Mouse (Mus musculus) erythroblast, embryonic 14.5 days (primary cell): ENCODE data around the gene Dus3l. TPM values are rescaled to one million over a fixed set of nuclear protein-coding genes. Genes with fewer than 3 reads are reported as not detected.

ENCODE experiments used
- H3K27me3 ChIP-seq: 2 replicates; pipeline ENCODE4 v1.6.1; 2012; ENCODE audit warnings: inconsistent platforms; ENCODE audit not compliant: control insufficient read depth
- H3K36me3 ChIP-seq: 2 replicates; pipeline ENCODE4 v1.6.1; 2012; ENCODE audit warnings: mild to moderate bottlenecking, inconsistent platforms; ENCODE audit not compliant: control insufficient read depth
- H3K4me1 ChIP-seq: 2 replicates; pipeline ENCODE4 v1.6.1; 2012; ENCODE audit warnings: inconsistent platforms; ENCODE audit not compliant: control insufficient read depth
- H3K4me3 ChIP-seq: replicated peaks from 2 replicates; pipeline ENCODE3; 2012; ENCODE audit warnings: moderate library complexity, mild to moderate bottlenecking, inconsistent platforms
- H3K9me3 ChIP-seq: 2 replicates; pipeline ENCODE4 v1.6.1; 2012; ENCODE audit warnings: low read length, inconsistent platforms, mixed read lengths; ENCODE audit not compliant: control insufficient read depth
- GATA1 ChIP-seq: IDR thresholded peaks from 2 replicates; pipeline ENCODE4 v1.6.1; 2012; ENCODE audit warnings: low read length, inconsistent platforms, mixed read lengths
- TAL1 ChIP-seq: IDR thresholded peaks from 3 replicates; pipeline ENCODE4 v1.6.1; 2012; ENCODE audit warnings: low read length, inconsistent platforms, mixed read lengths
- polyA plus RNA-seq: library from polyadenylated mRNA; stranded (reverse); fragments of >175 nt; gene quantifications from 2 replicates; pipeline ENCODE4 v1.2.3, GENCODE M21; 2012

Dus3l gene
- polyA plus RNA-seq, 1 experiment: 2.7 TPM

DNA sequence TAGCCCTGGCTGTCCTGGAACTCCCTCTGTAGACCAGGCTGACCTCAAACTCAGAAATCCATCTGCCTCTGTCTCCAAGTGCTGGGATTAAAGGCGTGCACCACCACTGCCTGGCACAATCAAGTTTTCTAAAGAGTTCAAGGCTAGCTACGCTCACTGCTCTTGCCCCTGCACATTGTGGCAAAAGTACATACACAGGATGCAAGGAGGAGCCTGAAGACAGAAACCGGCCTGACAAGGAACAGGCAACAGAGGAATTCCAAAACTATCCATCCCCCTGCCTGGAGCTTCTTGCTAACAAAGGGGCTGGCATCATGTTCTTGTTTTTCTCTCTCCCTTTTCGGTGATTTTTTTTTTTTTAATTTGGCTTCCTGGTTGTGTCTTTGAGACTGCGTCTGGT, 20.4 kb upstream of the Dus3l start:
- Histone ChIP-seq H3K36me3 (no peaks in the 10 kb centered on the region), H3K4me3 (no peak overlapping the region), H3K27me3 (peaks cover 40% of the 10 kb centered on the region), H3K9me3 (no peaks in the 10 kb centered on the region; the same call in 1 of the 2 replicates), H3K4me1 (no peaks in the 10 kb centered on the region)
- TF ChIP-seq GATA1 (no peak), TAL1 (no peak)

DNA sequence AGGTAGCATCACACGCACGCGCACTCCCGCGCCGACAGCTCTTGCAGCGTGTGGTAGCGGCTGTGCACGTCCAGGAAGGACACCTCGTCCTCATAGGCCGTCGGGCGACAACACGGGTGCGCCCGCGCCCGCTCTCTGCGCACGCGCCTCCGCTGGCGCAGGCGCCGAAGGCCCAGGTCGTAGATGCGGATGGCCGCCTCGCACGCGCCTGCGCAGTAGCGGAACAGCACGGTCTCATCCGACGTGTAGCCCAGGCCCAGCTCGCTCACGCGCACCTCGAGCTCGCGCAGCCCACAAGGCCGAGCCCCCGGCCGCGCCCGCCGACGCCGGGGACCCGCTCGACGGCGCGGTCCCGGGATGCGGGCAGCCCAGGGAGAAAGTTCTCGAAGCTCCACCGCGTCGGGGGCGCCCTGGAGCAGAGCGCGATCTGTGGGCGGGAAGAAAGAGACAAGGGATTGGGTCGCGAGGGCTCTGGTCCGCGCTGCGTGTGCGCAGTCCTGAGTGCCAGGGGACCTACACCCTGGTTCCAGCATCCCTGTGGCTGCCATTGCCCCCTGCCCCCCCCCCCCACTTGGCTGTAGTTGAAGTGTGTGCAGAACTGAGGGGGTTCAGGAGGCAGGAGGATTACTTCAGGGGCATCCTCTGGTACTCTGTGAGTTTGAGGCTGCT, 13.0 kb upstream of the Dus3l start:
- peak overlapping the region; percentile 49 for H3K4me3 ChIP-seq
- peaks cover 24% of the 10 kb centered on the region for H3K4me1 ChIP-seq
- TF ChIP-seq GATA1 (no peak), TAL1 (no peak)
- peaks cover 91% of the 10 kb centered on the region for H3K27me3 ChIP-seq
- peaks cover 12% of the 10 kb centered on the region for H3K9me3 ChIP-seq
- no peaks in the 10 kb centered on the region for H3K36me3 ChIP-seq

DNA sequence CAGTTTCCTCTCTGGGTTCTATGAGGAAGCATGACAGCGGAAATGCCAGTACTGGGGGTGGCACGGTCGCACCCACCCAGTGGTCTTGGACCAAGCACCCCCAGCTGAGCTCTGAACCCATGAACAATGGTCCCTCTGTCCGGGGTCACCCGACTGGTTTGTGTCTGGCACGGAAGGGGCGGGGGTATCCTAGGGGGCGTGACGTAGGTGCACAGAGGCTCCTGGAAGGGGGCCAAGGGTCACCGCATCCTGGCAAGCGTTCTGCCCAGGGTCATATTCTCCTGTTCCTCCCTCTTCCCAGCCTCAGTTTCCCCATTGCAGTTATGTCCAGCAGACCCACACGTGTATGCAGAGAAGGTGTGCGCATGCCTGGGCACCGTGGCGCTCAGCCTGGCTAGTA, 11.1 kb upstream of the Dus3l start:
- Histone ChIP-seq H3K27me3 (peaks cover 89% of the 10 kb centered on the region), H3K9me3 (peaks cover 16% of the 10 kb centered on the region), H3K4me3 (no peak overlapping the region), H3K36me3 (no peaks in the 10 kb centered on the region), H3K4me1 (peaks cover 43% of the 10 kb centered on the region)
- TF ChIP-seq TAL1 (no peak), GATA1 (no peak)

DNA sequence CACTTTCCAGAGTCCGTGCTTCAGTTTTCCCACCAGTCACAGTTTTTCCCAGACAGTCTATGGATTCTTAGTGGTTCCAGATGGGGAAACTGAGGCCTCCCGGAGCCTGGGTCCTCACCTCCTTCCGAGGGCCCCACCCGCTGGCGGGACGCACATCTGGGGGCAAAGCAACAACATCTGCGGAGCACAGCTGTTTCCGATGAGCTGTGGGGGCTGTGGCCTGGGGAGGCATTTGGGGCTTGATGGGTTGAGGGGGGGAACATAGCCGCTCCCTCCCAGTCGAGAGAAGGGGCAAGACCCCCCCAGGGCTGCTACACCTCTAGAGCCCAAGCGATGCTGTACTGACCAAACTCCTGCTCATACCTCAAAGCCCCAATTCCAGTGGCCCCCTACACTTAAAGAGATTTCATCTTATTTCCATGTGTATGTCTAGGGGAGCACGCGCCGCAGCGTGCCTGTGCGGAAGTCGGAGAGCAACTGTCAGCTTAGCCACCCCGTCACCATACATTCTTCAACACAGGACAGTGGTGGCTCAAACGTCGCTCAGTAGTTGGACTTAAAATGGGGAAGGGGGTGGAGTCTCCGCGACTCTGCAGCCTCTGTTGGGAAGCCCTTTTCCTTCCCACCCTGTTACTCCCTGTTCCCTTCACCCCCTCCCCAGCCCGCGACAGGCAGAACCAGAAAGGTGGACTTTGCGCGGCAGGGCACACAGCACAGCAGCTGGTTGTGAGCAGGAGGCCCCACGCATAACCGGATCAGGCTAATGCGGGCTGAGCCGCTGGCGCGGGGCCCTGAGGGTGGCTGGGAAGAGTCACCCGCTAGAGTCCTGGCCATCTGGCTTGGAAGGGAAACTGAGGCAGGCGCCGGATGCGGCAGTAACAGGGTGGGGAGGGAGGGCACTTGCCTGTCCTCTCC, 10.0 kb upstream of the Dus3l start:
- no peaks in the 10 kb centered on the region for H3K36me3 ChIP-seq
- TF ChIP-seq GATA1: no peak
- TF ChIP-seq TAL1: no peak
- H3K4me1 ChIP-seq: peaks cover 54% of the 10 kb centered on the region
- peaks cover 85% of the 10 kb centered on the region for H3K27me3 ChIP-seq
- H3K9me3 ChIP-seq: peaks cover 17% of the 10 kb centered on the region
- no peak overlapping the region for H3K4me3 ChIP-seq

DNA sequence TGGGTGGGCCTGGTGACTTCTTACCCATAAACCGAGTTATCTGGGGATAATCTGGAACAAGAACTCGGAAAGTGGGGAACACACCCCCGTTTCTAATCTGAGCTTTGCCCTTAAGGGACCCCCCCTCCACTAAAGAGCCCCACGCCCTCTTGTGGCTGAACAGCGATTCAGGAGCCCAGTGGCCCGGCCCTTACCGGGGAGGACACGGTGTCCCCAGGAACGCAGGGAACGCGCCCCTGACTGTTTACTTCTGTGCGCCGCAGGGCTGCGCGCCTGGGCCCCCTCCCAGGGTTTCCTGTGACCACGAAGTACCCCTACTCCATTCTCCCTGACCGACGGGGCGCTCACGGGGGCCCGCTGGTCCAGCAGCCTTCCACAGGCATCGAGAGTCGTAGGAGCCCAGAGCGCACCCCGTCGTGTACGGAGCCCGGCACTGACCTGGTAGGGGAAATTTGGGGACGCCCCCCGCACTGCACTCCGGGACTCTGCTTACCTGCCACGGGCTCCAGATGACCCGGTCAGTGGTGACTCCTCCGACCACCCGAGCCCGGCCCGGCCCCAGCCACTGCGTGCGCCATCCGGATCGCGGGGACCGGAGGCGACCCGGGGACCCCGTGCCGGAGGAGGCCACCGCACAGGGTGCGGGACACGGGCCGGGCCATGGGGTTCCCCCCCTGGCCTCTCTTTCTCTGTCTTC, 7.7 kb upstream of the Dus3l start:
- no peak for TF ChIP-seq TAL1
- TF ChIP-seq GATA1: no peak
- peaks cover 69% of the 10 kb centered on the region for H3K4me1 ChIP-seq
- peak overlapping the region; percentile 57 for H3K4me3 ChIP-seq

DNA sequence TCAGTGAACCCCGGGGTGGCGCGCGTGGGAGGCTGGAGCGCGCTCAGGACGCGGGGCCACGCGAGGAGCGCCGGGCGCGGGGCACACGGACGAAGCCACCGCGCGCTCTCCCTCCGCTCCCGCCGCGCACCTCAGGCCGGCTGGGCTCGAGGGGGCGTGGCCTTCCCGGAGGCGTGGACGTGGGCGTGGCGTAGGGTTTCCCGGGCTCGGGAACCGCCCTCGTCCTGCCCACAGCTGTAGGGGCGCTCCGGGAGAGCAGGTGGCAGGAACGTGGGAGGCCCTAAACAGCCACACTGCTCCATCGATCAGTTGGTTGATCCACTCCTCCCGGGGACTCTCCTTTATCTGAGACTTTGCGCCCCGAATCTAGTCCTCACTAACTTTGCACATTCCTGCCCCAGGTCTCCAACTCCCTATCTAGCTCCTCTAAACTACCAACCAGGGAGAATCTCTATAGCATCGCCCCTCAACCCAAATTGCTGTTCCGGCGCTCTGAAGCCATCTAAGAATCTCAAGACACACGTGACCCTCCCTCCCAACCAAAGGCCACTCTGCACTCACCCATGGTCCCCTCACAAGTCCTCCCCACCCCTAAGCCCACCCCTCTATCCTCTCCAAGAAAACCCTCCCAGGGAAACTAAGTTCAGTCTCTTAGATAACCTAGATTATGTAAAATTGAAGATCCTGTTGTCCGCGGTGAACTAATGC, 7.0 kb upstream of the Dus3l start, which contains the start of gene Nrtn:
Nrtn (minus strand) TSS at position 115 of the 708 bp plus-strand sequence.
- peaks cover 5% of the 10 kb centered on the region for H3K9me3 ChIP-seq
- peak within 1 kb of the TSS; percentile 57 for H3K4me3 ChIP-seq
- H3K36me3 ChIP-seq: no peaks in the 10 kb centered on the region
- peaks cover 55% of the 10 kb centered on the region for H3K27me3 ChIP-seq
- no peak for TF ChIP-seq GATA1
- TF ChIP-seq TAL1: no peak
- peaks cover 70% of the 10 kb centered on the region for H3K4me1 ChIP-seq

More for the DNA sequence above, 7.7 kb upstream of the Dus3l start:
- no peaks in the 10 kb centered on the region for H3K36me3 ChIP-seq
- peaks cover 62% of the 10 kb centered on the region for H3K27me3 ChIP-seq
- peaks cover 5% of the 10 kb centered on the region for H3K9me3 ChIP-seq

DNA sequence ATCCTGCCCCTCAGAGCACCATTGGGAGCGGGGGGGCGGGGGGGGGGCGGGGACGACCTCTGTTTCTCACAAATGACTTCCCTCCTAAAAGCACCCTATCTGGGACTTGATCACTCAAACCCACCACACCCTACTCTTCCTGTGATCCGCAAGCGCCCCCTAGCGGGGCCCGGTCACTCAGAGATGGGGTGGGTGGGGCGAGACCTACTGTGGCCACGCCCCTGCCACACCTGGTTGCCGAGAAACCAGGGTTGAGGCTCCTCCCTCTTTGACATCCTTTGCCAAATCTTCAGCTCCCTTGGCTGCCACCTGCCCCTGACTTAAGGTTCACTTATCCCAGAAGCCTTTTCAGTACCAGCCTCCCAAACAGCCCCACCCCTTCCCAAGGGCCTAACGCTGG, 6.4 kb upstream of the Dus3l start:
- Histone ChIP-seq H3K4me3 (peak overlapping the region; percentile 4), H3K27me3 (peaks cover 49% of the 10 kb centered on the region)
- no peak for TF ChIP-seq TAL1
- TF ChIP-seq GATA1: no peak

DNA sequence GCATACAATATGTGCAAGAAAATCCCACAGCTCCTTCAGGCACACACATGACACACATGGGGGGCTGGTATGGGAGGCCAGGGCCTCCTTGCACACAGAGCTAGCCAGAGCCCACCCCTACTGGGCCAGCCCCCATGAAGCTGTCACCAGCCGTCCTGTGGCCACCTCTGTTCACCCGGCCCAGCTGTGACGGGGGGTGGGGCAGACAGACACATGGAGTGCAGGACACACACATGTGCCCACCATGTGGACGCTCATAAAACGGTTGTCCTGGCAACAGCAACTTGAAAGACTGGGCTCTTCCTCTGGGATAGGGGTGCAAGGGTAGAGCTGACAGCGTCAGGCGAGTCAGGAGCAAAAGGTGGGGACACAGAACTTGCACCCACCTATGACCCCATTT, 5.3 kb upstream of the Dus3l start:
- Histone ChIP-seq H3K36me3 (no peaks in the 10 kb centered on the region), H3K4me1 (peaks cover 84% of the 10 kb centered on the region), H3K4me3 (no peak overlapping the region), H3K27me3 (peaks cover 38% of the 10 kb centered on the region), H3K9me3 (peaks cover 5% of the 10 kb centered on the region)
- TF ChIP-seq GATA1 (no peak), TAL1 (no peak)

More for the DNA sequence above, 6.4 kb upstream of the Dus3l start:
- no peaks in the 10 kb centered on the region for H3K36me3 ChIP-seq
- peaks cover 74% of the 10 kb centered on the region for H3K4me1 ChIP-seq
- H3K9me3 ChIP-seq: peaks cover 5% of the 10 kb centered on the region
